Mouse (Mus musculus): ENCODE results near the gene Lyrm4. TPM values are rescaled to one million over a fixed set of nuclear protein-coding genes. Genes with fewer than 3 reads are reported as not detected.

Gene Lyrm4
- 15.2 and 18.7 TPM in 2 replicates for total RNA-seq (2014; rRNA removed)
- 60.3 and 63.0 TPM in 2 replicates for polyA plus RNA-seq (2015; fragmentation: Nextera tagmentation; extraction: Ambion mirVana)

DNA sequence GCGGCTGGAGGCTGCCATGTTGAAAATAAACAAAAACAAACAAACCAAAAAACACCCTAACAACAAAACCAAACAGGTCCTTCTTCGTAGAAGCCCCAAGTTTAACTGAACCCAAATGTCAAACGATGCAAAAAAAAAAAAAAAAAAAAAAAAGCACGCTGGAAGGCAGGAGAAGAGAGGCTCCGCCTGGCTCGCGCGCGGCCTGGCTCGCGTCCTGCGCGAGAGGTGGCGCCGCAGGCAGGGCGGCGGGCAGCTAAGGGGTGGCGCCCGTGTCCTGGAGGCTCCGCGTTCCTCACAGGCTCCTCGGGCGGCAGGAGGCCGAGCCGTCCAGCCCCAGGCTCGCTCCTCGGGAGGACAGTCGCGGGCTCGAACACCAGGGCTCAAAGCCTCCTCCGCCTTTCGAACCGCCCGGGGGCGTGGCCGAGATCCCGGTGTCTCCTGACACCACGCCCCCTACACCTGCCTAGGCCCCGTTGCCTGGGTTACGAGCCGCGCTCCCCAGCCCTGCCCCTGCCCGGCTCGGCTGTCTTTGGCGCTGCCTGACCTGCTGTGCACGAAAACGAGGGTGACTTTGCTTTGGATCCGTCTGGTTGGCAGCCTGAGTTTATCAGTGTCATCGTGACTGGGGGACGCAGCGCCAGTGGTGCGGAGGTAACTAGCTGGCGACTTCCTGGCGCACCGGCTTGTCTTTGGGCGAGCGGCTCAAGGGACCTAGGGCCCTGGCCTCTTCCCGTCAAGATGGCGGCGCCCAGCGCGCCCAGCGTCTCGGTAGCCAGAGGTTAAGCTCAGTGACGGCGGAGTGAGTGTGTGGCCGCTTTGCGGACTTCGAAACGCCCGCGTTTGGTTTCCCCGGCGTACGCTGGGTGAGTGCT is at the start of gene Lyrm4, which contains the start of gene Fars2:
Gene Lyrm4, minus strand, starts transcription at position 384 of the 872 bp plus-strand sequence.
Gene Fars2, plus strand, starts transcription at position 270 of the 872 bp plus-strand sequence.
- under 1% methylated on average over 67 of the region's 75 CpGs for WGBS
- H3K4me1 ChIP-seq (ENCODE audit: insufficient read depth, low read length), result peaks cover 5% of the 10 kb centered on the region; the same call in 1 of the 2 replicates

DNA sequence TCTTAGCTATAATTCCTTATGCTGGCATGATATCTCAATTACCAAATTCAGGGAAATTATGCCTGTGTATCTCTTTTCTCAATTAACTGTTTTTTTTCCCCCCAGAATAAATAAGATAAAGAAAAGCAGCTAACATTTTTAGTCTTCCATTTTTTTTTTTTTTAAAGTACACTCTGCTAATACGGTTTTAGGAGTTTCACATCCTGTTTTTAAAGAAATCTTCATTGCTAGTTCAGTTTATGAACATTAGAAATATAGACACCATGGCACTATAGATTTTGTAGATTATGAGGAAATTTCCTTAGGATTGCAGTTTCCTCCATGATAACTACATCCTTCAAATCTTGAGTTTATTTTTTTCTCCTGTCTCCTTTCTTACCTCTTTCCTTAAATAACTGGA is 46.6 kb upstream of the Lyrm4 start:
- H3K4me1 ChIP-seq (ENCODE audit: insufficient read depth, low read length), result no peaks in the 10 kb centered on the region
- DNase-seq (ENCODE audit: low spot score) (no peak), ATAC-seq (ENCODE audit: low FRiP score) (no peak)
- H3K4me2 ChIP-seq (ENCODE audit: low read depth, low read length, poor library complexity, severe bottlenecking), result no peak overlapping the region
- no peaks in the 10 kb centered on the region for H3K9me3 ChIP-seq (ENCODE audit: low read length)
- no peak overlapping the region for H3K27ac ChIP-seq (ENCODE audit: low read depth, low read length)
- no peak for TF ChIP-seq CTCF (IDR thresholded peaks at IDR 0.05)
- no peaks in the 10 kb centered on the region for H3K36me3 ChIP-seq (ENCODE audit: insufficient read depth, low read length)
- H3K4me3 ChIP-seq (ENCODE audit: low read depth, low read length), result no peak overlapping the region
- 80% methylated on average over 1 of the region's 1 CpGs for WGBS
- H3K27me3 ChIP-seq (ENCODE audit: insufficient read depth, low read length), result no peaks in the 10 kb centered on the region
- no peak overlapping the region for H3K9ac ChIP-seq (replicated peaks; ENCODE audit: low read length, poor library complexity, severe bottlenecking)

More for the DNA sequence above, at the start of gene Lyrm4, which contains the start of gene Fars2:
- DNase-seq (ENCODE audit: low spot score) (peak; percentile 97), ATAC-seq (ENCODE audit: low FRiP score) (peak; percentile 99)
- peak within 1 kb of the TSS; percentile 81 for H3K4me2 ChIP-seq (ENCODE audit: low read depth, low read length, poor library complexity, severe bottlenecking)
- H3K9ac ChIP-seq (replicated peaks; ENCODE audit: low read length, poor library complexity, severe bottlenecking), result peak within 1 kb of the TSS; percentile 82
- H3K4me3 ChIP-seq (ENCODE audit: low read depth, low read length), result peak within 1 kb of the TSS; percentile 73
- peak within 1 kb of the TSS; percentile 96 for H3K27ac ChIP-seq (ENCODE audit: low read depth, low read length)
- no peaks in the 10 kb centered on the region for H3K9me3 ChIP-seq (ENCODE audit: low read length)
- TF ChIP-seq CTCF (IDR thresholded peaks at IDR 0.05), result peak; percentile 37; the same call in 1 of the 2 replicates
- no peaks in the 10 kb centered on the region for H3K27me3 ChIP-seq (ENCODE audit: insufficient read depth, low read length)
- no peaks in the 10 kb centered on the region for H3K36me3 ChIP-seq (ENCODE audit: insufficient read depth, low read length)

DNA sequence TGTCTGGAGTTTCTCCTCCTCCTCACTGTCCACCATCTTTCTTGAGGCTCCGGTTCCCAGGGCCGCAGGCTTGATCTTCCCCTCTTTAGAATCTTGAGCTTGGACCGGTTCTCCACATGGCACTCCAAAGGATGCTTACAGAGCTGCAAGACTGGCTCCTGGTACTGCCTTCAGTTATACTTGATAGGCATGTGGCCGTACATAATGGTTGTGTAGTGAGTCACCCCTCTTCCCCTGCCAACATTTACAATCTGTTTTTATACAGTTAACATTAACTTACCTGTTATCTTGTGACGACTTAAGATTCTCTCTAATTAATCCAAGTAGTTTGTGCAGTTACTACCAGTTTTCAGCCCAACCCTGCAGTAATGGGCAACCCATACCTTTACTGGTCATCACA is 46.1 kb upstream of the Lyrm4 start:
- no peak overlapping the region for H3K9ac ChIP-seq (replicated peaks; ENCODE audit: low read length, poor library complexity, severe bottlenecking)
- H3K4me2 ChIP-seq (ENCODE audit: low read depth, low read length, poor library complexity, severe bottlenecking), result no peak overlapping the region
- 84% methylated on average over 5 of the region's 5 CpGs for WGBS
- ATAC-seq (ENCODE audit: low FRiP score) (no peak), DNase-seq (ENCODE audit: low spot score) (no peak)
- no peaks in the 10 kb centered on the region for H3K36me3 ChIP-seq (ENCODE audit: insufficient read depth, low read length)
- no peak overlapping the region for H3K27ac ChIP-seq (ENCODE audit: low read depth, low read length)
- H3K4me1 ChIP-seq (ENCODE audit: insufficient read depth, low read length), result no peaks in the 10 kb centered on the region
- H3K4me3 ChIP-seq (ENCODE audit: low read depth, low read length), result no peak overlapping the region
- no peaks in the 10 kb centered on the region for H3K27me3 ChIP-seq (ENCODE audit: insufficient read depth, low read length)
- TF ChIP-seq CTCF (IDR thresholded peaks at IDR 0.05), result no peak
- no peaks in the 10 kb centered on the region for H3K9me3 ChIP-seq (ENCODE audit: low read length)

DNA sequence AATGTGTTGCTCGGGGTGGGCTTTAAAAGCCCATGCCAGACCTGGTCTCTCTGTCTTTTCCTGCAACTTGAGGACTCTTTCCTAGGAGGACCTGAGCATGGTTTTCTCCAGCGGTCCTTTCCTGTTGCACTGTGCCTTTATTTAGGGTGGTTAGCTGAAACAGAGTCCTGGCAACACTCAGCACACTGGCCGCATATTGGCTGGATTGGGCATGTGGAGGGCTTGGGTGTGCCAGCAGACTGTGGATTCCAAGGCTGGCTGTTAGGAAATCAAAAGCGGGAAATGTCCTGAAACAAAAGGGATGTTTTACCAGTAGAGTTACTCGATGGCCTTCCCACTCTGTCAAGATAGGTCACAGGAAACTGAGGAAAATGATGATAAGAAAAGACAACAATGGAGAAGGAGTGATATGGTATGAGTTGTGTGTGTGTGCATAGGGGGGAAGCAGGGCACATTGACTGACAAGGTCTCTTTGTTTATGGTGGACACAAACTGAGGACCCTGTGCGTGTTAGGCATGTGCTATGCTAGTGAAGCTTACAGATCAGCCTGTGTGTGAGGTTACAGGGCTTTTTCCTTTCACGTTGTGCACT is 39.1 kb upstream of the Lyrm4 start:
- no peak overlapping the region for H3K9ac ChIP-seq (replicated peaks; ENCODE audit: low read length, poor library complexity, severe bottlenecking)
- H3K27me3 ChIP-seq (ENCODE audit: insufficient read depth, low read length), result no peaks in the 10 kb centered on the region
- DNase-seq (ENCODE audit: low spot score) (no peak), ATAC-seq (ENCODE audit: low FRiP score) (no peak)
- H3K27ac ChIP-seq (ENCODE audit: low read depth, low read length), result no peak overlapping the region
- WGBS, result 90% methylated on average over 7 of the region's 7 CpGs
- H3K4me3 ChIP-seq (ENCODE audit: low read depth, low read length), result no peak overlapping the region
- H3K9me3 ChIP-seq (ENCODE audit: low read length), result no peaks in the 10 kb centered on the region
- no peak for TF ChIP-seq CTCF (IDR thresholded peaks at IDR 0.05)
- H3K4me2 ChIP-seq (ENCODE audit: low read depth, low read length, poor library complexity, severe bottlenecking), result no peak overlapping the region
- no peaks in the 10 kb centered on the region for H3K36me3 ChIP-seq (ENCODE audit: insufficient read depth, low read length)
- H3K4me1 ChIP-seq (ENCODE audit: insufficient read depth, low read length), result no peaks in the 10 kb centered on the region

DNA sequence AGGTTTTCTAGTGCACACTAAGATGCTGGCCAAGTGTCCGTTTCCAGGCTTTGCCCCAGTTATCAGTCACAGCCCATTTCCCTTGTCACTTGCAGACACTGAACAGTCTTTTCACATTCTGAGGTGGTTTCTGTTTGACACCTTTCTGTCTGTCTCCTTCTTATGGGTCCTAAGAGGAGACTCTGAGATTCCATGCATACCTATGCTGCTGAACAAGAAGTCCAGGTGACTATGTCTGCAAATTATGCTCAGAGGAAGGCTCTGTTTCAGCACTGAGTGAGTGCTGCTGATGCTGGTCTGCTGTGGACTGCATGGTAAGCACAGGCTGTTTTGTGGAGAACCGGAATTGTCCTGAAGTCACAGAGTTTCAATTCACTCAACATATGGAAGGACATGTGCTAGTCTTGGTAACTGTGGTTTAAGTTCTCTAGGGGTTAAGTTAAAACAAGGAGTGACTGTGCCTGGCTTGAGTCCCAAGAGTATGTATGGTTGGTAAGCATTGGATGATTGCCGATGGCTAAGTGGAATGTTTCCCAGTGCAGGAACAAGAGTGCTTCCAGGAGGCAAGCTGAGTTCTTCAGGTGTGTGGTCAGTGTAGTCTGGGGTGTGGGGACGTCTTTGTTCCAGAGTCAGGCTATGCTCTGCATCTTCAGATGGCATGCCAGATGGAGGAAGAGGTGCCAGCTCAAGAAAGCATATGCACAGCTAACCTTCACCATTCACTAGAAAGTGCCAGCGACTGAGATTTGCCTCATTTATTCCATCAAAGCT is 35.6 kb upstream of the Lyrm4 start:
- no peaks in the 10 kb centered on the region for H3K27me3 ChIP-seq (ENCODE audit: insufficient read depth, low read length)
- no peak overlapping the region for H3K4me2 ChIP-seq (ENCODE audit: low read depth, low read length, poor library complexity, severe bottlenecking)
- TF ChIP-seq CTCF (IDR thresholded peaks at IDR 0.05), result no peak
- WGBS, result 81% methylated on average over 5 of the region's 5 CpGs
- H3K4me3 ChIP-seq (ENCODE audit: low read depth, low read length), result no peak overlapping the region
- DNase-seq (ENCODE audit: low spot score) (no peak), ATAC-seq (ENCODE audit: low FRiP score) (no peak)
- no peaks in the 10 kb centered on the region for H3K9me3 ChIP-seq (ENCODE audit: low read length)
- H3K9ac ChIP-seq (replicated peaks; ENCODE audit: low read length, poor library complexity, severe bottlenecking), result no peak overlapping the region
- H3K36me3 ChIP-seq (ENCODE audit: insufficient read depth, low read length), result no peaks in the 10 kb centered on the region
- H3K4me1 ChIP-seq (ENCODE audit: insufficient read depth, low read length), result 0 out of 2 replicates have a peak, but pooled peaks cover 2% of the 10 kb centered on the region
- no peak overlapping the region for H3K27ac ChIP-seq (ENCODE audit: low read depth, low read length)
